Mouse (Mus musculus): Measurements from ENCODE around the gene Gm20911. TPM values are rescaled to one million over a fixed set of nuclear protein-coding genes. Genes with fewer than 3 reads are reported as not detected.
"Not testable (repeated sequence)": the region's sequence is repeated elsewhere in the genome, so short reads cannot be mapped to it uniquely, and the experiment has no call there.

Gene Gm20911
- total RNA-seq (2022): not detected

GRCm38 (mm10) chrY:81457707-81458106 is at the start of gene Gm20911:
Gene Gm20911, plus strand, starts transcription at chrY:81458007.
- not testable (repeated sequence) for DNase-seq (ENCODE audit: low spot score in 2 of 2)

Measured in gastrocnemius, adult 8-10 months (tissue).